Mouse (Mus musculus): ENCODE measurements at regions not wholly inside any gene's neighbourhood (a gene's known extent, or its start where the extent isn't known, plus 50 kb on each side); places are given as distances from the start of the nearest gene placed in this dataset.
"Not testable (repeated sequence)": the region's sequence is repeated elsewhere in the genome, so short reads cannot be mapped to it uniquely, and the experiment has no call there.

DNA sequence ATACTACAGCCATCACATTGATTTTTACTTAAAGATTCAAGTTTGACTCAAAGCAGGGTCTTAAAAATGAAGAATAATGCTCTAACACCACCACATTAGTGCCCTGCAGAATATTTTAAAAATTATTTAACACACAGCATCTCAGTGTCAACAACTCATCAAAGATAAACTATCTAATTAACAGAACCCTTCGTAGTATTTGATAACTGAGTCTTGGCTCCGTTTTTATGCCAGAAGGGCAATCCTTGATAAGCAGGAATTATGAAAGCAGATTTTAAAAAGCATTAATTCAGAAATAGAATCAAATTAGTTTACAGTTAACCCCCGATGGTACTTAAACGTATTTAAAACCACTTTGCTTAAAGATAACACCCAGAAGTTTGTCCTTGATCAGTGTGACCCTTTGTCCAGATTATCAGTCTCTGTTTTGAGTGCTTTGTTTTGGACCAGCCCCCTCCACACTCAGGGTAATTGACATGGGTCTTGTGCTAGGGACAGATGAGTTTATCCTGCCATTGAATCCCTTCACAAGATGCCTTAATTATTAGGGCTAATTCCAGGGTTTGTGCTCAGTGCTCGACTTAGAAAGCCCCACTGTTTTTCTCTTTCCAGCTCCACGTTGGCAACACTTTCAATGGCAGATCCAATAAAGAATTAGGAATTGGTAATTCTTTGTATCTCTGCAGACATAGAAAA, 69.4 kb upstream of the Dph6 start:
- H3K4me1 ChIP-seq (ENCODE audit: control insufficient read depth, low read depth, low read length) = no peaks in the 10 kb centered on the region
- H3K4me2 ChIP-seq (ENCODE audit: low read depth, low read length) = no peak overlapping the region
- no peak for ATAC-seq (ENCODE audit: low read depth)
- no peaks in the 10 kb centered on the region for H3K27me3 ChIP-seq (ENCODE audit: control insufficient read depth, insufficient read depth, low read depth, low read length)
- H3K36me3 ChIP-seq (ENCODE audit: control insufficient read depth, insufficient read depth) = no peaks in the 10 kb centered on the region
- no peak overlapping the region for H3K27ac ChIP-seq (ENCODE audit: low read length)
- 42% methylated on average over 6 of the region's 6 CpGs for WGBS (ENCODE audit: insufficient replicate concordance)
- H3K4me3 ChIP-seq (ENCODE audit: low read depth, low read length) = no peak overlapping the region
- H3K9me3 ChIP-seq (replicated peaks; ENCODE audit: control insufficient read depth, low read length) = no peaks in the 10 kb centered on the region
- H3K9ac ChIP-seq (ENCODE audit: low read depth, low read length) = no peak overlapping the region

DNA sequence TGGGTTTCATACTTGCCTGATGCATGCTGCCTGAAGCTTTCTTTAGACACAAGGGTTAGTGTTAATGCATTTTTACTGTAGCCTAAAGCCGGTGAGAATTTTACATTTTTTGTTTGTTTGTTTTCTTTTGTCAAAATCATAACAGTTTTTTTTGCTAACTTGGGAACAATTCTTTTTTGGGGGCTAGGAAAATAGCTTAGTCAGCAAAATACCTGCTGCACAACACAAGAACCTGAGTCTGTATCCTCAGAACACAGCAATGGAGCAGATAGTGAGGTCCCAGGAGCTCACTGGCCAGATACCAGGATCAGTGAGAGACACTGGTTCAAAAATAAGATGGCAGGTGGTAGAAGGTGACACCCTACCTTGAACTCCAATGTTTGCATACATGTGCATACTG, 72.4 kb upstream of the Dph6 start:
- Histone ChIP-seq H3K27me3 (ENCODE audit: control insufficient read depth, insufficient read depth, low read depth, low read length) (no peaks in the 10 kb centered on the region), H3K9me3 (replicated peaks; ENCODE audit: control insufficient read depth, low read length) (no peaks in the 10 kb centered on the region), H3K4me2 (ENCODE audit: low read depth, low read length) (no peak overlapping the region), H3K9ac (ENCODE audit: low read depth, low read length) (no peak overlapping the region), H3K27ac (ENCODE audit: low read length) (no peak overlapping the region), H3K4me3 (ENCODE audit: low read depth, low read length) (no peak overlapping the region), H3K4me1 (ENCODE audit: control insufficient read depth, low read depth, low read length) (no peaks in the 10 kb centered on the region), H3K36me3 (ENCODE audit: control insufficient read depth, insufficient read depth) (no peaks in the 10 kb centered on the region)
- ATAC-seq (ENCODE audit: low read depth) = no peak
- WGBS (ENCODE audit: insufficient replicate concordance) = 73% methylated on average over 1 of the region's 1 CpGs

DNA sequence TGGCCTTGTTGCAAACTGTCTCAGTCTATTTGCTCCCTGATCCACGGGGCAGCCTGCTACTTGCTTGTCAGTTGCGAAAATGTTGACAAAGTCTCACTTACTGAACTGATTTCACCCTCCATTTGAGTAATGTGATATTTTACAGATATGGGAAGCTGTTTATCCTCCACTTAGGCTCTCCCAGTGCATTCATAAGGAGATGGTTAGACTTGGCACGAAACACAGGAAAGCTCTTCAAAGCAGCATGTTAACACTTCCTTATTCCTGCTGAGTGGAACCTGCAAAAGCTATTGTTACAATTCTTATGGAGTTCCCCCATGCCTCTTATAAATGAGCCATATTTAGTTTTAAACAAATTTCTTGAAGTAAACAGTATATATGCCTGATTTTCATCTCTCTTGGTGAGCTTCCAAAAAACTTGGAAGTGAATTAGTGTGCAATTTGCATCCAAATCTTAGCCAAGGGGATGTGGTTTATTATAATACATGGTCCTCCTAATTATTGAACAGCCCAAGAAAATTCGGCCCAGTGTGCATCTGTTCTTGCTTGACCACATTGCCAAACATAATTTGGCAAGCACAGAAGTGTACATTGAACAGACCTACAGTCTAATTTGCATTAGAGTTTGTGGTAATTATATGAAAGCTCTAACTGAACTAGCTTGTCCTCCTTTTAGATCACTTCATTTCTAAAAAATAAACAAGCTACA, 80.3 kb upstream of the Dph6 start:
- Histone ChIP-seq H3K4me3 (ENCODE audit: low read depth, low read length) (no peak overlapping the region), H3K27me3 (ENCODE audit: control insufficient read depth, insufficient read depth, low read depth, low read length) (no peaks in the 10 kb centered on the region), H3K9ac (ENCODE audit: low read depth, low read length) (no peak overlapping the region), H3K27ac (ENCODE audit: low read length) (no peak overlapping the region), H3K4me1 (ENCODE audit: control insufficient read depth, low read depth, low read length) (no peaks in the 10 kb centered on the region), H3K9me3 (replicated peaks; ENCODE audit: control insufficient read depth, low read length) (no peaks in the 10 kb centered on the region), H3K36me3 (ENCODE audit: control insufficient read depth, insufficient read depth) (no peaks in the 10 kb centered on the region), H3K4me2 (ENCODE audit: low read depth, low read length) (no peak overlapping the region)
- no peak for ATAC-seq (ENCODE audit: low read depth)
- 36% methylated on average over 4 of the region's 4 CpGs for WGBS (ENCODE audit: insufficient replicate concordance)

DNA sequence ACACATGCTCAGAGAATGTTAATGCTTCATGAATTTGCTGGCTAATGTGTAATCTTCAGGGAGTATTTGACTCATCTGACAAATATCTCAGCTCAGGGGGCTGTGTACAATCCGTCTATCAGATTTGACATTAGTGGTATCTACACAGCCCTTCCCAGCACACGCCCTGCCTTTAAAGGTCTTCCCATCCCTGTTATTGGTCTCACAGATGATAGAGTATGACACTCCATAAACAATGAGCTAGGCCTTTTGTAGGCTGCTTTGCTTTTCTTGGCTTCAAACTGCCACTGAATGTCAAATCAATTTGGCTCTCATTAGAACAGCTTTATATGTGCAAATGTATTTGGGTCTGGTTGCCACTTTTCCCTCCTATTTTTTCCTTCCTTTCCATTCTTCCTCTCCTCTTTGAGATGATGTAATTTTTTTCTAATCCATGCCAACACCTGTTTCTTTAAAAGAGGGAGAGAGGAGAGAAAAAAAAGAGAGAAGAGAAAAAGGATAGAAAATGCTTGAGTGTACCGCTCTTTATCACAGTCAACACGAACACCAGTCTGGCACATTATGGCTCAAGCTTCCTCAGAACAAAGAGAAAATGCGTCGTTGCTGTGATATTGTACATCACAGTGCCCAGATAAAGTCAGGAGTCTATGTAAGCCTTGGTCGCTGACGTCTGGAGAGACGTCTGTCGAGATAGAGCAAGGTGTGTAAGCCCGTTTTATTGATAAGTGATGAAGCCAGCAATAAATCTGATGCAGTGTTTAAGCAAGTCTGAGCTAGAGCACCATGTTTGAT, 84.9 kb upstream of the Dph6 start:
- no peaks in the 10 kb centered on the region for H3K36me3 ChIP-seq (ENCODE audit: control insufficient read depth, insufficient read depth)
- WGBS (ENCODE audit: insufficient replicate concordance) = 64% methylated on average over 11 of the region's 11 CpGs
- H3K9me3 ChIP-seq (replicated peaks; ENCODE audit: control insufficient read depth, low read length) = no peaks in the 10 kb centered on the region
- no peaks in the 10 kb centered on the region for H3K4me1 ChIP-seq (ENCODE audit: control insufficient read depth, low read depth, low read length)
- no peaks in the 10 kb centered on the region for H3K27me3 ChIP-seq (ENCODE audit: control insufficient read depth, insufficient read depth, low read depth, low read length)
- no peak overlapping the region for H3K4me3 ChIP-seq (ENCODE audit: low read depth, low read length)
- ATAC-seq (ENCODE audit: low read depth) = no peak
- H3K4me2 ChIP-seq (ENCODE audit: low read depth, low read length) = no peak overlapping the region
- no peak overlapping the region for H3K27ac ChIP-seq (ENCODE audit: low read length)
- no peak overlapping the region for H3K9ac ChIP-seq (ENCODE audit: low read depth, low read length)

DNA sequence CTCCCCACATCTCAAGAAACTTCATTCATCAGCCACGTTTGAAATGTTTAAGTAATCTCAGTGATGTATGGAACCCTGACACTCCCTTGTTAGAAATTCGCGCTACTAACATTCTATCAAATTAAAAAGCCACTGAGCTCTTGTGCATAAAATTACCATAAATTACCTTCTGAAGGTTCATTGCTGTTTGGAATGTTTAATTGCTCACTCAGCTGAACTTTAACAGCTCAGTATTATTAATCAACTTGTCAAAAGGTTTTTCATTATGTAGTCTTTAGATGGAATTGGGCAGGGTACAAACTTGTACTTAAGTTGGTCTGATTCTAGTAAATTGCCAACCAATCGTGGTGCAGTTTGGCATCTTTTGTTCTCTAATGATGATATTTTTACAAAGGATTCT, 108.5 kb upstream of the Dph6 start:
- Histone ChIP-seq H3K36me3 (ENCODE audit: control insufficient read depth, insufficient read depth) (no peaks in the 10 kb centered on the region), H3K27ac (ENCODE audit: low read length) (no peak overlapping the region), H3K9me3 (replicated peaks; ENCODE audit: control insufficient read depth, low read length) (no peaks in the 10 kb centered on the region), H3K4me2 (ENCODE audit: low read depth, low read length) (no peak overlapping the region), H3K4me3 (ENCODE audit: low read depth, low read length) (no peak overlapping the region), H3K4me1 (ENCODE audit: control insufficient read depth, low read depth, low read length) (no peaks in the 10 kb centered on the region), H3K9ac (ENCODE audit: low read depth, low read length) (no peak overlapping the region), H3K27me3 (ENCODE audit: control insufficient read depth, insufficient read depth, low read depth, low read length) (no peaks in the 10 kb centered on the region)
- 59% methylated on average over 4 of the region's 4 CpGs for WGBS (ENCODE audit: insufficient replicate concordance)
- ATAC-seq (ENCODE audit: low read depth) = no peak

DNA sequence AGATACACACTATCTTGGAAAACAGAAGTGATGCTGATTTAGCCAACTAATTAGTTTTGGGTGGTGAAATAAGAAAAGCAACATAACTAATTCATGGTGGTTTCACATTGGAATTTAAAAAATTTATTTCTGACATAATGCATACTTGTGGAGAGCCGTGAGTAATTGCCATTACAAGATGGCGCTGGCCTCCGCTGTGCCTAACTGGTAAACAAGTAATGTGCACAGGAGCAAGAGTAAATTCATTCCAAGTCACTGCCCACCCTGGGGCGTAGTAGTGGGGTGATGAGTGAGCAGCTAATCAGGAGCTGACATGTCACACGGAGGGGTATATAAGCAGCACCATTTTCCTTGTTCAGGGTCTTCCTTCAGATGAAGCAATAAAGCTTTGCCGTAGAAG, 119.0 kb upstream of the Dph6 start:
- H3K9me3 ChIP-seq (replicated peaks; ENCODE audit: control insufficient read depth, low read length); H3K36me3 ChIP-seq (ENCODE audit: control insufficient read depth, insufficient read depth); H3K4me1 ChIP-seq (ENCODE audit: control insufficient read depth, low read depth, low read length); ATAC-seq (ENCODE audit: low read depth); H3K27me3 ChIP-seq (ENCODE audit: control insufficient read depth, insufficient read depth, low read depth, low read length); H3K4me3 ChIP-seq (ENCODE audit: low read depth, low read length); H3K9ac ChIP-seq (ENCODE audit: low read depth, low read length); H3K27ac ChIP-seq (ENCODE audit: low read length); H3K4me2 ChIP-seq (ENCODE audit: low read depth, low read length): not testable (repeated sequence)
- 75% methylated on average over 6 of the region's 6 CpGs for WGBS (ENCODE audit: insufficient replicate concordance)

DNA sequence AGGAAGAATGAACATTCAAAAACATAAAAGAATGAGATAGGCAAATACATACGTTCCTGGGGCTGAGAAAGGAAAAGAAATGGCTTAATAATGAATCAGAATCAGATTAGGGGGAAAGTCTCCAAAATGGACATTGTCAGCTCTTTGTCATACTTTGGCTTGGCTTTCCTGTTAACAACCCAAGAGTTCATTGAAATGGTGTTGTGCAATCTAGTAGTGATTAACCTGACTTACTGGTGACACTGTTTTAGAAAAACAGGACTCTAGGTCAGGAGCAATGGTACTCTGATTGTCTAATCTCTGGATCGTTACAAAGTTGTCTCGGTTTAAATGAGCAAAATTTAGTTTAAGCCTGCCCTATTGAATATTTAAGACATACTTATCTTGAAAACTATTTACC, 119.5 kb upstream of the Dph6 start:
- H3K9me3 ChIP-seq (replicated peaks; ENCODE audit: control insufficient read depth, low read length) = no peaks in the 10 kb centered on the region
- H3K27me3 ChIP-seq (ENCODE audit: control insufficient read depth, insufficient read depth, low read depth, low read length) = no peaks in the 10 kb centered on the region
- H3K4me2 ChIP-seq (ENCODE audit: low read depth, low read length) = no peak overlapping the region
- ATAC-seq (ENCODE audit: low read depth) = no peak
- H3K36me3 ChIP-seq (ENCODE audit: control insufficient read depth, insufficient read depth) = no peaks in the 10 kb centered on the region
- 70% methylated on average over 3 of the region's 3 CpGs for WGBS (ENCODE audit: insufficient replicate concordance)
- H3K27ac ChIP-seq (ENCODE audit: low read length) = no peak overlapping the region
- H3K4me1 ChIP-seq (ENCODE audit: control insufficient read depth, low read depth, low read length) = no peaks in the 10 kb centered on the region
- no peak overlapping the region for H3K4me3 ChIP-seq (ENCODE audit: low read depth, low read length)
- no peak overlapping the region for H3K9ac ChIP-seq (ENCODE audit: low read depth, low read length)

DNA sequence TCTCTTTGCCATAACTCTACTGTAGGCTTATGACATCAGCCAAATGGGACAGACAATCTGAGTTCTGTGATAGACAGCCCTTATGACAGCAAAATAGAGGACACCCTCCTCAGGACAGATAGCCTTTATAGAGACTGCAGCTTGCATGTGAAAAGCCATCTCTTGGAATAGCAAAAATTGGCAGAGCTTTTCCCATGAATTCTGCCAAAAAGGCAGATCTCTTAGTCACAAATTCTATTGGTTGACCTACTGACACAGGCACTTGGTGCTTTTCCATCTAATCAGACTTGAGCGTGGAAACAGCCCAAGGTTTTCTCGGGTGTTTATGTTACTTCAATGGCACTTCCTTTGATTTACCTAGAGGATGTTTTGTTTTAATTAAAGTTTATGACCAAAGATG, 120.8 kb upstream of the Dph6 start:
- Histone ChIP-seq H3K9ac (ENCODE audit: low read depth, low read length) (no peak overlapping the region), H3K27ac (ENCODE audit: low read length) (no peak overlapping the region), H3K4me3 (ENCODE audit: low read depth, low read length) (no peak overlapping the region), H3K4me2 (ENCODE audit: low read depth, low read length) (no peak overlapping the region), H3K9me3 (replicated peaks; ENCODE audit: control insufficient read depth, low read length) (no peaks in the 10 kb centered on the region), H3K27me3 (ENCODE audit: control insufficient read depth, insufficient read depth, low read depth, low read length) (no peaks in the 10 kb centered on the region), H3K36me3 (ENCODE audit: control insufficient read depth, insufficient read depth) (no peaks in the 10 kb centered on the region), H3K4me1 (ENCODE audit: control insufficient read depth, low read depth, low read length) (no peaks in the 10 kb centered on the region)
- 48% methylated on average over 2 of the region's 2 CpGs for WGBS (ENCODE audit: insufficient replicate concordance)
- ATAC-seq (ENCODE audit: low read depth) = no peak

DNA sequence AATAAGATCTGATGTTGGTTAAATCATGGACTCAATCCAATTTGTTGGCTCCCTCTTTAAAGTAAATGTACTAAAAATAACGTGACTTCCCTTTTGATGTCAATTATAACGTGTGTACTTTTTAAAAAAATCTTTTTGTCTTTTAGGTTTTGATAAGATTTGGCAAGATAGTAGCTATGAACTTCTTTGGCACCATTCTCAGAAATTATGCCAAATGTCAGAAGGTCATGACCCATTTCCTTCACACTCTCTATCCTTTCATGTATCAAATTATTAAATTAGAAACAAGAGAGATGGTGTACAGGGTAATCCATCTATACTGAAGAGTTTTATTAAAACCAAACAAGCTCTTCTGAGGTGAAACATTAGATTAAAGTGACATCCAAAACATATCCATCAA, 121.4 kb upstream of the Dph6 start:
- ATAC-seq (ENCODE audit: low read depth) = no peak
- Histone ChIP-seq H3K36me3 (ENCODE audit: control insufficient read depth, insufficient read depth) (no peaks in the 10 kb centered on the region), H3K4me3 (ENCODE audit: low read depth, low read length) (no peak overlapping the region), H3K9ac (ENCODE audit: low read depth, low read length) (no peak overlapping the region), H3K9me3 (replicated peaks; ENCODE audit: control insufficient read depth, low read length) (no peaks in the 10 kb centered on the region), H3K4me2 (ENCODE audit: low read depth, low read length) (no peak overlapping the region), H3K4me1 (ENCODE audit: control insufficient read depth, low read depth, low read length) (no peaks in the 10 kb centered on the region), H3K27ac (ENCODE audit: low read length) (no peak overlapping the region), H3K27me3 (ENCODE audit: control insufficient read depth, insufficient read depth, low read depth, low read length) (no peaks in the 10 kb centered on the region)
- 47% methylated on average over 2 of the region's 2 CpGs for WGBS (ENCODE audit: insufficient replicate concordance)

All from liver, embryonic 16.5 days (tissue).